Comparison of ENCODE assay signal across 17 mouse cellular contexts in genomic region chr10:62474944-62475343, GRCm38 (mm10). TPM values are rescaled to one million over a fixed set of nuclear protein-coding genes. Genes with fewer than 3 reads are reported as not detected.
"Had no signal": no experiment of that assay in that cellular context is flagged by ENCODE, and none has a peak within 500 bp of the region (broad histone marks: within the 10 kb centered on the region; RNA-seq: fewer than 3 reads in every experiment).

No protein-coding gene starts in this region.

- H3K4me2 ChIP-seq: neural tube, embryonic 15.5 days; stomach, embryonic 15.5 days had no signal

- H3K9ac ChIP-seq: neural tube, embryonic 15.5 days; stomach, embryonic 15.5 days had no signal

- H3K4me3 ChIP-seq: neural tube, embryonic 15.5 days; stomach, embryonic 15.5 days had no signal

- H3K27ac ChIP-seq: neural tube, embryonic 15.5 days; stomach, embryonic 15.5 days; stomach, postnatal 0 days had no signal

- H3K4me1 ChIP-seq: neural tube, embryonic 15.5 days; stomach, embryonic 15.5 days had no signal

- H3K9me3 ChIP-seq: neural tube, embryonic 15.5 days; stomach, embryonic 15.5 days had no signal

- H3K27me3 ChIP-seq: neural tube, embryonic 15.5 days; stomach, embryonic 15.5 days had no signal

- DNase-seq: retina, postnatal 1 day; right cerebral cortex, adult 18-20 months; right cerebral cortex, postnatal 14 days; right cerebral cortex, postnatal 25 days; right cerebral cortex, postnatal 4 days; spleen, adult 18-20 months; thymus, adult 18-20 months; thymus, adult 2 months; thymus, postnatal 14 days; thymus, postnatal 25 days; thymus, postnatal 36 days; thymus, postnatal 4 days had no signal

RNA-seq across cellular contexts. Expression of gene 4930507D05Rik, which starts 25.7 kb away (rescaled TPM):
- polyA plus RNA-seq: small intestine, adult 2 months; spleen, adult 2 months had no signal
